Mouse (Mus musculus): Measurements from ENCODE around the gene Pef1. TPM values are rescaled to one million over a fixed set of nuclear protein-coding genes. Genes with fewer than 3 reads are reported as not detected.

The Pef1 gene
- total and polyA plus RNA-seq, 2 experiments from 2014 or later: 49.2 to 70.8 TPM

DNA sequence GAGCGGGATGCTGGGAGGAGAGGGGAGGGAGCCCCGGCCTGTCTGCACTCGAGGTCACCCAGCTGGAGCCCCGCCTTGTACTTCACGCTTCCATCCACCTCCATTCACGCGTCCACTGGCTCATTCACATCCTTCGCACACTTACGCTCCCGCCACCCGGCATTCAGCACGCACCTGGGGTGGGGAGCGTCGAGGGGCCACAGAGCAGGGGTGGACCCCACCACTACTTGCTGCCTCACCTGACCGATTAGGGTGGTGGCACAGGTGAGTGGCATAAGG, 36.8 kb downstream of the Pef1 start, which contains the start of gene Hcrtr1:
Hcrtr1 (minus strand) TSS at position 146 of the 279 bp plus-strand sequence.
- Histone ChIP-seq H3K36me3 (replicated peaks; ENCODE audit: control insufficient read depth, insufficient read depth, low read length) (no peaks in the 10 kb centered on the region), H3K9me3 (replicated peaks; ENCODE audit: control insufficient read depth, low read length) (no peaks in the 10 kb centered on the region), H3K27me3 (ENCODE audit: control insufficient read depth, insufficient read depth, low read length) (peaks cover 45% of the 10 kb centered on the region), H3K4me1 (ENCODE audit: control insufficient read depth, insufficient read depth) (peaks cover 6% of the 10 kb centered on the region), H3K4me2 (ENCODE audit: low read depth, low read length) (peak within 1 kb of the TSS; percentile 48), H3K4me3 (ENCODE audit: low read depth, low read length) (peak within 1 kb of the TSS; percentile 36), H3K9ac (replicated peaks; ENCODE audit: low read depth, low read length) (no peak within 1 kb of the TSS), H3K27ac (ENCODE audit: low read depth) (no peak within 1 kb of the TSS)
- TF ChIP-seq CTCF (IDR thresholded peaks at IDR 0.05; ENCODE audit: low read depth): no peak
- TF ChIP-seq EP300 (IDR thresholded peaks at IDR 0.05; ENCODE audit: low read depth): no peak
- DNase-seq (ENCODE audit: low spot score) (no peak), ATAC-seq (ENCODE audit: insufficient read depth, low read depth) (no peak)
- WGBS: 4% methylated on average over 15 of the region's 15 CpGs

GRCm38 (mm10) chr4:130140992-130141402, 38.6 kb downstream of the Pef1 start:
- ATAC-seq (ENCODE audit: insufficient read depth, low read depth): no peak
- H3K4me3 ChIP-seq (ENCODE audit: low read depth, low read length): no peak overlapping the region
- DNase-seq (ENCODE audit: low spot score): no peak
- H3K27me3 ChIP-seq (ENCODE audit: control insufficient read depth, insufficient read depth, low read length): peaks cover 45% of the 10 kb centered on the region
- no peaks in the 10 kb centered on the region for H3K9me3 ChIP-seq (replicated peaks; ENCODE audit: control insufficient read depth, low read length)
- H3K4me2 ChIP-seq (ENCODE audit: low read depth, low read length): no peak overlapping the region
- no peaks in the 10 kb centered on the region for H3K36me3 ChIP-seq (replicated peaks; ENCODE audit: control insufficient read depth, insufficient read depth, low read length)
- no peak overlapping the region for H3K9ac ChIP-seq (replicated peaks; ENCODE audit: low read depth, low read length)
- TF ChIP-seq CTCF (IDR thresholded peaks at IDR 0.05; ENCODE audit: low read depth) (no peak), EP300 (IDR thresholded peaks at IDR 0.05; ENCODE audit: low read depth) (no peak)
- 44% methylated on average over 9 of the region's 9 CpGs for WGBS
- no peak overlapping the region for H3K27ac ChIP-seq (ENCODE audit: low read depth)
- peaks cover 6% of the 10 kb centered on the region for H3K4me1 ChIP-seq (ENCODE audit: control insufficient read depth, insufficient read depth)

DNA sequence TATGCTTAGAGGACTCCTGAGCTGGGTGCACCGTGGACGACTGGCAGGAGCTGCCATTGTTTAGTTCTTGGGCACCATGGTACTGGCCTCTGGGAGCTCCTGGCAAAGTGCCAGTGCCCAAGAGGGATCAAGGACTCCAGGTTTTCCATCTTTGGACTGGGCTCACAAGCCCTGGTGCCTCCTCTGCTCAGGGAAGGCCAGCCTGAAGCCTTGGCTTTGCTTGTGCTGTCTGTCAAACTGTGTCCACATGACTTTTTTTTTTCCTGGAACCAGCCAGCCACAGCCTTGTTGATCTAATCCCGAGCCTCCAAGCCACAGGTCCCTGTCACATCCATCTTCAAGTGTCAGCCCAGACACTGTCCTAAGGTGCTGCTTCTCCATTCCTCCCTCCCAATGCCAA, 39.4 kb downstream of the Pef1 start:
- DNase-seq (ENCODE audit: low spot score): no peak
- Histone ChIP-seq H3K4me1 (ENCODE audit: control insufficient read depth, insufficient read depth) (peaks cover 6% of the 10 kb centered on the region), H3K27ac (ENCODE audit: low read depth) (no peak overlapping the region), H3K27me3 (ENCODE audit: control insufficient read depth, insufficient read depth, low read length) (peaks cover 40% of the 10 kb centered on the region), H3K9me3 (replicated peaks; ENCODE audit: control insufficient read depth, low read length) (no peaks in the 10 kb centered on the region), H3K9ac (replicated peaks; ENCODE audit: low read depth, low read length) (no peak overlapping the region), H3K4me3 (ENCODE audit: low read depth, low read length) (no peak overlapping the region), H3K36me3 (replicated peaks; ENCODE audit: control insufficient read depth, insufficient read depth, low read length) (no peaks in the 10 kb centered on the region), H3K4me2 (ENCODE audit: low read depth, low read length) (no peak overlapping the region)
- WGBS: 37% methylated on average over 3 of the region's 3 CpGs
- TF ChIP-seq CTCF (IDR thresholded peaks at IDR 0.05; ENCODE audit: low read depth) (no peak), EP300 (IDR thresholded peaks at IDR 0.05; ENCODE audit: low read depth) (no peak)
- ATAC-seq (ENCODE audit: insufficient read depth, low read depth): no peak

DNA sequence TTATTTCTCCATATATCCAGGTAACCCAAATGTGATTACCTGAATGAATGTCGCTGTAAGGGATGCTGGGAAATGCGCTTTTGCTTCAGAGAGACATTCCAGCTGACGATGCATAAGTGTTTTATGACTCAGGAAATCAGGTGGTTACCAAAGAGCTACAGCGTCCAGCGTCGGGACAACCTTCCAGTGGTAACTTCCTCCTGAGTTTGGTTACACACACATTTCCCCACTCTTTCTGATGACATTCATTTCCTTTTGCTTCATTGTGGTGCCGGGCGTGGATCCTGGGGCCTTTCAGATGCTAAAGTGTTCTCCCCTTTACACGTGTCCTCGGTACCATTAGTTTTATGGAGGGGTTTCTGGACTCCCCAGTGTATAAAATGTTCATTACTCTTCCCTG, 46.0 kb downstream of the Pef1 start:
- H3K9me3 ChIP-seq (replicated peaks; ENCODE audit: control insufficient read depth, low read length): no peaks in the 10 kb centered on the region
- no peaks in the 10 kb centered on the region for H3K4me1 ChIP-seq (ENCODE audit: control insufficient read depth, insufficient read depth)
- H3K4me2 ChIP-seq (ENCODE audit: low read depth, low read length): no peak overlapping the region
- no peak overlapping the region for H3K9ac ChIP-seq (replicated peaks; ENCODE audit: low read depth, low read length)
- H3K27ac ChIP-seq (ENCODE audit: low read depth): no peak overlapping the region
- 65% methylated on average over 10 of the region's 10 CpGs for WGBS
- no peaks in the 10 kb centered on the region for H3K36me3 ChIP-seq (replicated peaks; ENCODE audit: control insufficient read depth, insufficient read depth, low read length)
- no peak for TF ChIP-seq CTCF (IDR thresholded peaks at IDR 0.05; ENCODE audit: low read depth)
- DNase-seq (ENCODE audit: low spot score) (no peak), ATAC-seq (ENCODE audit: insufficient read depth, low read depth) (no peak)
- H3K27me3 ChIP-seq (ENCODE audit: control insufficient read depth, insufficient read depth, low read length): peaks cover 10% of the 10 kb centered on the region
- H3K4me3 ChIP-seq (ENCODE audit: low read depth, low read length): no peak overlapping the region

DNA sequence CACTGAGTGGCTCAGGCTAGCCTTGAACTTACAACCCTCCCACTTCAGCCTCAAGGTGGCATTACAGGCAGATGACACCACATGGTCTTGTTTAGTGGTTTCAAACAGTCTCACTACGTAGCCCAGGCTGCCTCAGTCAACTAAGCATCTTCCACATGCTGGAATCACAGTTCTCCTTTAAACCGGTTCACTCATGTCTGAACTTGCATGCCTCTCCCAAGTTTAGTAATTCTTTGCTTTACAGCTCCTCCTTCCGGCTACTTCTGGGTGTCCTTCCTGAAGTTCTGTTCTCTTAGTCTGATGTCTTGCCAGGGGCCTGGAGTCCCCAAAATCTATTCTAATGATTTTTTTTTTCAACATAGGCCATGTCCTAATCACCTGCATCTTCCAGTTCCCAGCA, 51.9 kb downstream of the Pef1 start:
- Histone ChIP-seq H3K27ac (ENCODE audit: low read depth) (no peak overlapping the region), H3K27me3 (ENCODE audit: control insufficient read depth, insufficient read depth, low read length) (peaks cover 10% of the 10 kb centered on the region), H3K4me1 (ENCODE audit: control insufficient read depth, insufficient read depth) (no peaks in the 10 kb centered on the region), H3K9ac (replicated peaks; ENCODE audit: low read depth, low read length) (no peak overlapping the region), H3K4me2 (ENCODE audit: low read depth, low read length) (no peak overlapping the region), H3K36me3 (replicated peaks; ENCODE audit: control insufficient read depth, insufficient read depth, low read length) (no peaks in the 10 kb centered on the region), H3K9me3 (replicated peaks; ENCODE audit: control insufficient read depth, low read length) (no peaks in the 10 kb centered on the region), H3K4me3 (ENCODE audit: low read depth, low read length) (no peak overlapping the region)
- DNase-seq (ENCODE audit: low spot score) (no peak), ATAC-seq (ENCODE audit: insufficient read depth, low read depth) (no peak)
- TF ChIP-seq EP300 (IDR thresholded peaks at IDR 0.05; ENCODE audit: low read depth): no peak
- TF ChIP-seq CTCF (IDR thresholded peaks at IDR 0.05; ENCODE audit: low read depth): no peak
- 77% methylated on average over 3 of the region's 3 CpGs for WGBS

- H3K36me3 ChIP-seq (replicated peaks; ENCODE audit: control insufficient read depth, insufficient read depth, low read length): no peaks in the 10 kb centered on the region
- DNase-seq (ENCODE audit: low spot score) (no peak), ATAC-seq (ENCODE audit: insufficient read depth, low read depth) (no peak)
- TF ChIP-seq CTCF (IDR thresholded peaks at IDR 0.05; ENCODE audit: low read depth) (no peak), EP300 (IDR thresholded peaks at IDR 0.05; ENCODE audit: low read depth) (no peak)
- H3K9me3 ChIP-seq (replicated peaks; ENCODE audit: control insufficient read depth, low read length): no peaks in the 10 kb centered on the region
- no peak overlapping the region for H3K27ac ChIP-seq (ENCODE audit: low read depth)
- WGBS: 63% methylated on average over 12 of the region's 12 CpGs
- no peak overlapping the region for H3K4me2 ChIP-seq (ENCODE audit: low read depth, low read length)
- no peak overlapping the region for H3K9ac ChIP-seq (replicated peaks; ENCODE audit: low read depth, low read length)
- no peak overlapping the region for H3K4me3 ChIP-seq (ENCODE audit: low read depth, low read length)
- H3K27me3 ChIP-seq (ENCODE audit: control insufficient read depth, insufficient read depth, low read length): peaks cover 10% of the 10 kb centered on the region
- peaks cover 7% of the 10 kb centered on the region; the same call in 1 of the 2 replicates for H3K4me1 ChIP-seq (ENCODE audit: control insufficient read depth, insufficient read depth)
Measured at GRCm38 (mm10) chr4:130156812-130157371, 54.5 kb downstream of the Pef1 start.
